Mouse (Mus musculus): ENCODE data around the gene Mttp.

DNA sequence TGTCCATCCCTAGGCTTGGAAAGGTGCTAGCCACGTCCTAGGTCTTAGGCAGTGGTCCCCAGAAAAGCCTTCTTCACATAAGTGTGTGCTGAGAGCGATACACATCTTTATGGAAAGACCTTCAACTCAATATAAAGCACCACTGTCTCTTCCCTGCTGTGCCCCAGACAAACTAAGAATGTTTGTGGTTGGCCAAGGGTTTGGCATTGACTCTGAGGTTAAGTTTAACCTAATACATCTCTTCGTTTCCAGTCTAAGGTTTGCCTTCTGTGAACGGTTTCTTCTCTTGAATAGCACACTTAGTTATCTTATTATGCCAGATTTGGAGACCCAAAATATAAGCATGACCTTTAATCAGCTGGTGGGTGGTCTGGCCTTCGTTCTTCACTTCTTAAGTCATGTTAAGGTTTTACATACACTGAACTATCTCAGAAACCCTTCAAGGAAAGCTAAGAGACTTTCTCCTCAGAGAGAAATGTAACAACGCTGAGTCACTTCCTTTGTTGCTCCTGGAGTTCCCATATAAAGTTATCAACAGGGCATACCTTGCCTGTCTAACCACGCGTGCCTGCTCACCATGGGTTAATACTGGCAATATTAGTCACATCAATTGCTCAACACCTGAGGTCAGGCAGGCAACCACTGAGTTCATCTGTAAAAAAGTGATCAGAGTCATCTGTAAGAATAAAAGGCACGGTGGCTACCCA lies 83.4 kb downstream of the Mttp start:
- no peak for TF ChIP-seq CTCF (IDR thresholded peaks at IDR 0.05; ENCODE audit: borderline replicate concordance, insufficient read depth, low read depth, low read length)
- no peak for TF ChIP-seq POLR2A (IDR thresholded peaks at IDR 0.05; ENCODE audit: borderline replicate concordance, insufficient read depth, low read length)
